Mouse (Mus musculus) bone marrow macrophage, adult 2 months (primary cell): ENCODE measurements around the gene Cobll1.

ENCODE experiments used
- CTCF ChIP-seq: IDR thresholded peaks from 2 replicates; pipeline ENCODE4 v1.5.1; 2012; ENCODE audit warnings: low read depth, mild to moderate bottlenecking, low read length, moderate library complexity
- POLR2A ChIP-seq: IDR thresholded peaks from 2 replicates; pipeline ENCODE4 v1.6.1; 2012; ENCODE audit warnings: mild to moderate bottlenecking, low read depth, low read length, borderline replicate concordance

DNA sequence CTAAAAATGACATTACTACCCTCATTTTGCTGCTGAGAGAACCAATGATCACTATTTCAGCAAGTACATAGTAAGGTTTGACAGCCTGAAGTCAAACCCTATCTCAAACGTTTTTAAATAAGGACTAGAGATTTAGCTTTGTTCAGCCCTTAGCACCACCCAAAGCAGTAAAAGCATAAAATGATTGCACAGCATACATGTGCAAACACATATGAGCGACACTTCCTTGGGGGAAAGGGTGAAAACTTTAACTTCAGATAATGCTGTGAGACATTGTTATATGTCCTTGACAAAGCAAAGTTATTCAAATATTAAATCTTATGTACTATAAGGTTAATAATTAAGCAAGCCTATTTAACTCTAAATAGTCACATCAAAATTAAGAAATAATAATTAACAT lies 18.2 kb upstream of the Cobll1 start:
- TF ChIP-seq CTCF (no peak), POLR2A (no peak)
